Mouse (Mus musculus): Measurements from ENCODE around the gene Traf3. TPM values are rescaled to one million over a fixed set of nuclear protein-coding genes. Genes with fewer than 3 reads are reported as not detected.

Gene Traf3
- total RNA-seq, 2 experiments from 2014 or later, result 14.1 to 17.1 TPM

DNA sequence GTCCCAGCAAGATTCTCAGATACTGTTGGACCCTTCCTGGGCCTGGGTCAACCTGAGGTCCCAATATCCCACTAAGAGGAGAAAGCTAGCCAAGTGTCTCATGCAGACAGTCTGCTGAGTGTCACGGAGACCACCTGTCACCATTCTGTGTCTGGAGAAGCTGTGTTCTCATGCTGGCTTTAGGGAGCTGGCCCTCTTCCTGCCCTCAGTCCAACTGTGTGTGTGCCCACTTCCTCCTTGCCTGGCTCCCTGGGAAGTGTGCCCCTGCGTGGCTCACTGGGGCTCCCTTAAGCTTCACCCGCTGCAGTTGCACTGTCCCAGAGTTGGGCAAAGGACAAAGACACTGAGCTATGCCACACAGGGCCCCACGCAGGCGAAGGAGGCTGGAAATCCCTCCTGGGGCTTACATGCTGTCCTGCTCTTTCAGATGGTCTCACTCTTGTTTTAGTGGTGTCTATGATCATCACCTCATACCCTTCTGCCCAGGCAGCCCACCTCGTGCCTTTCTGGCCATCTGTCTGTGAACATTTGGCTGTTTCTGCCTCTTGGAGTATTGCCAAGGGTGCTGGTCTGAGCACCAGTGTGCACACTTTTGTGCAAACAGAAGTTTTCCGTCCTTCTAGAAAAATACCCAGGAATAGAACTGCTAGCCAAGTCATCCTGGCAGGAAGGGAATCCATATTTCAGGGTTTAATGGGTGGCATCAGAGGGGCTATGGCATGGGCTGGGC, 13.0 kb upstream of the Traf3 start:
- DNase-seq, result no peak
- intact Hi-C loops (cut with DNase I), result no loop called here

DNA sequence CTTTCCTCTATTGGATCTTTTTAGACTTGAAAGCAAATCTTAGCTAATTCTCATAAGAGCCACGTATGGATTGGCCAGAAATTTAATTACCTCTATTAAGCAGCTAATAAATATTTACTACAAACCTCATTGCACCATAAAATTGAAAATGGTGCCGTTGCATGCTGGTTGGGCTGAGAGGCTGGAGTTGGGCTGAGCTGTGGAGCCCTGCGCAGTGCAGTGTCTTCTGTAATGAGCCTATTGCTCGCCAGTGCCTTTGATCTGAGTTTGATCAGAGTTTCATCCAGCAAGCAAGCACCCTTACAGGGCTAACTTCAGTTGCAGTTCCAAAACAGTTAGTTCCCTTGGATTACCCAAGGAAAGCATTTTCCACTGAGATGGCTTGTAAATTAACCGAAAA, 12.2 kb upstream of the Traf3 start:
- intact Hi-C loops (cut with DNase I), result no loop called here
- DNase-seq, result no peak

DNA sequence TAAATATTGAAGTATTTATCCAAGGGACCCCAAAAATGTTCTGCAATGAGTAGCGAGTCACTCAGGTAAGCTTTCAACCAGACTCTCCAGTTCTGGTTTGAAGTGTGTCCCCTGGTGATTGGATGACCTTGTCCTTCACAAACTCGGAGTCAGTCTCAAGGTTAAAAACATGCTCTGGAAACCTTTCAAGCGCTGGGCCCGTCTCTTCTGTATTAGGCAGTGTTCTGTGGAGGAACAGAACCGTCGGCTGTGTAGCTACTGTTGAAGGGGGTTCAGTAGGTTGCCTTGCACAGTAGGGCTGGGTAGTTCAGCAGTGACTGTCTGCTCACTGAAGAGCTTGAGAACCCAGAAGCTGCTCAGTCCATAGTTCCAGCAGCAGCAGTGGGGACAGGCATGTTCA, 11.5 kb upstream of the Traf3 start:
- intact Hi-C loops (cut with DNase I), result no loop called here
- no peak for DNase-seq

DNA sequence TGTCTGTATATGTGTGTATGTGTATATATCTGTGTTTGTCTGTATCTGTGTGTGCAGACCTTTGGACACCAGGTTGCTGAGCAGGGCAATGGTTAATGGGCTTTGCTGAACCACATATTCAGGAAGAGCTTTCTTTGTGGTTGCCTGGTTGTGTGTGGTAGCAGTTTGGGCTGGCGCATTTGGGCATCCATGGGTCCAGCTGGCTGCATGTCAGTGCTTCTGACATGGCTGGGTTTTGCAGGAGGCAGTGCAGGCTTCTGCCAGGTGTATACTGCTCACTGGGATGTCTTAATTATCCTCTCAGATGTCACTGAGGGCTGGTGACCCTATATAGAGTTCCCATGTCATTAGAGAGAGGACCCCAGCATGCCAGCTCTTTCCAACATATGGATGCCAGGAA, 10.4 kb upstream of the Traf3 start:
- intact Hi-C loops (cut with DNase I), result no loop called here
- no peak for DNase-seq

DNA sequence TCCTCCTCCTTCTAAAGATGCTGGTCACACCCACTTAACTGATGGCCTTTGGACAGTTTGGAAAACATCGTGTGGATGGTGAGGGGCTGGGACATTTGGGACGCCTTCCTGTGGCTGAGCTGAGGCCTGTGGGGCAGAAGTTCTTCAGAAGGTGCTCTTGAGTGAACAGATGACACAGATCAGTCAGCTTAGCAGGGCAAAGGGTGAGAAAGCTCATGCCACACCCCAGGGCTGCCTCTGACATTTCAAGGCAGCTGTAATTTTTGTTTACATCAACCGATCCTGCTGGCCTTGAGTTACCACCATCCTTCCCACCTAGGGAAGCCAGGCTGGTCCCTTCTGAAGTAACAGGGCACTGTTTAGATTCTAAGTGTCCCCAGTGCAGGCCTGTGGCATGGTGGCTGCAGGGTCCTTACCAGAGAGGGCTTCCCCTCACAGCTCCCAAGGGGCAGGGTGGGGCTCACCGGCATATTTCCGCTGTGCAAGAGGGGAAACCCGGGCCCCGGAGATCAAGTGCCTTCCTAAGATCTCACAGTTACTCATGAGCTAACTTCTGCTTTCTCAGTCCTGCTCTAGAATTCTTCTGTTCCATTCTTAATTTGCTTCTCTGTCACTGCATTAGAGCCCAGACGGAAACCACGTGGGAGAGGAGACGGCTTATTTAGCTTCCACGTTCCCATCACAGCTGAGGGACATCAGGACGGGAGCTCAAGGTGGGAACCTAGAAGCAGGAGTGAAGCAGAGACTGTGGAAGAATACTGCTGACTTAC, 6.3 kb upstream of the Traf3 start:
- intact Hi-C loops (cut with DNase I), result loop anchor here (5.0 kb wide), 1 partner anchor 73 kb away; no protein-coding TSS in a partner anchor
- DNase-seq, result peak; percentile 40 to 46

DNA sequence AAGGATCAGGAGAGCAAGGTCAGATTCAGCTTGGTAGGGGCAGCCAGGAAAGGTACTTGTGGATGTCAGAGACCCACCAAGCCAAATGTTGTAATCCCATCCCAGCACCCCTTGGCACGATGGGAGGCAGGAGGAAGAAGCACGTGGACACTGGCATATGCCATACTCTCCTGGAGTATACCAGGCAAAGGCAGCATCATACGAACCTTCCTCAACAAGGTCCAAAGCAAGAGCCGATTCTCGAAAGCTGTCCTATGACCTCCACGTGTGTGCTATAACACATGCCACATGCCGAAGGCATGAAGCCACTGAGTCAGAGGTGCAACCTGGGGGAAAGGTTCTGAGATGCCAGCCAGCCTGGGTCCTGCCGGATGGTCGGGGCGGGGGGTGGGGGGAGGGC, 5.3 kb upstream of the Traf3 start:
- no peak for DNase-seq
- intact Hi-C loops (cut with DNase I), result loop anchor here (5.0 kb wide), 1 partner anchor 74 kb away; no protein-coding TSS in a partner anchor

DNA sequence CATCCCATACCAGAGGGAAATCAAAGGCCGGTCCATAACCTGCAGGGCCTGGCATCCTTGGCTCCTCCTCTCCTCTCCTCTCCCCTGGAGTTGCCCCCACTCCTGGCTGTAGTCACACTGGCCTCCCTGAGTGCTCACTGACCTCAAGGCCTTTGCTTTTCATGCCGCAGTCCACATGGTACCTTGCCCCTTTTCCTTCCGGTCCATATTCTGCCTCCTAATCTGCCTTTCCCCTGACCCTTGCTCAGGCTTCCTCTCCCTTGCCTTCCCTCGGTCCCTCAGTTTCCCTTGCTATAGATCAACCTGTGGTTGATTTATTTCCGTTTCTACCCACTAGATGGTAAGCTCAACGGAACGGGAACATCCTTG, 4.2 kb upstream of the Traf3 start:
- intact Hi-C loops (cut with DNase I), result loop anchor here (5.0 kb wide), 1 partner anchor 75 kb away; no protein-coding TSS in a partner anchor
- DNase-seq, result no peak

DNA sequence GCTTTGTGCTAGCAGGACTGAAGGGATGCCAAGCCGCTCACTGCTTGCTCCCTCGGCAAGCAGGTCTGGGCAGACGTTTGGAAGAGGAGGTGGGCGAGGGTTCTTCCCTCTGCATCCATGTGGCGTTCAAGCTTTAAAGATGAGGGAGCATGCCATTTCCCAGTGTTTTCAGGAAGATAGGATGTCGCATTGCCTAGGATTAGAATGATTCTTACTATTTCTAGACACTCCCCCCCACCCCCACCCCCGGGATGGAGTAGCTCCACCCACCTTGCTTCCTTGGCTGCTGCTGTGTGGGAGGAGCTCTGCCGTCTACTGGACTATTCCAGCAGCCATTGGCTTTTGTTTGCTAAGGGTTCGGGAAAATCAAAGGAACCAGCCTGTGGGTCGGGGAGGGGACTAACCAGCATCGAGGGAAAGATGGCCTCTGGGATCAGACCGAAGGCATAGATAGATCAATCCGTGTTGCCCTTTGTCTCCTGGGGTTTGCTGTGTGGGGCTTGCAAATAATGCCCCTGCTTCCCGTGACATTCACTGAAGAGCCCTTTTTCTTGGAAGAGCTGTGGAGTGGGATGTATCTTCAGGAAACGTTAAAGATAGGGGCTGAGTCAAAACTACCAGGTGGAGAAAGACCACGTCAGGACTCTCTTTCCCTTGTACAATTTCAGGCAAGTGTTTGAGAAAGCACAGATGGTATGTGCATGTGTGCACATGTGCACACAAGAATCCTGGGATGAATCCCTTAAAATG, 3.7 kb upstream of the Traf3 start:
- intact Hi-C loops (cut with DNase I), result loop anchor here (5.0 kb wide), 1 partner anchor 75 kb away; no protein-coding TSS in a partner anchor
- DNase-seq, result peak; percentile 33 to 65

DNA sequence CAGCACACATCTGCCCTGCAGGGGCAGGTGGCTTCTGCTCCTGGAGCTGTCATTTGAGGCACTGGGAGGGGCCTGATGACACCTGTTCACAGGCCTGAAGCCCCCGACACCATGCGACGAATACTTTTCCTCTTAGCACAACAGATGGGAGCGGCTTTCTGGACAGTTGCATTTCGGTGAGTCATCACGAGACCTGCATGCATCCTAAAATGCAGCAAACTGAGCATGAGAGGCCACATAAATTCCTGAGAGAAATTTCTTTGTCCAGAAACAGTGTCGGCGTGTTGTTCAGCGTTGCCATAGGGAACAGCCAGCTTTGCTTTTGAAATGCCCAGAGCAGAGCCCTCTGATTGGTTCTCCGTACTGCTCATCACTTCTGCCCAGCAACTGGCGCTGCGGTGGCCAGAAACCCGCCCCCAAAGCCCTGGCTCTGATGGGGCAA, 1.8 kb upstream of the Traf3 start:
- intact Hi-C loops (cut with DNase I), result loop anchor here (5.0 kb wide), 1 partner anchor 77 kb away; no protein-coding TSS in a partner anchor
- DNase-seq, result peak; percentile 93 to 94

DNA sequence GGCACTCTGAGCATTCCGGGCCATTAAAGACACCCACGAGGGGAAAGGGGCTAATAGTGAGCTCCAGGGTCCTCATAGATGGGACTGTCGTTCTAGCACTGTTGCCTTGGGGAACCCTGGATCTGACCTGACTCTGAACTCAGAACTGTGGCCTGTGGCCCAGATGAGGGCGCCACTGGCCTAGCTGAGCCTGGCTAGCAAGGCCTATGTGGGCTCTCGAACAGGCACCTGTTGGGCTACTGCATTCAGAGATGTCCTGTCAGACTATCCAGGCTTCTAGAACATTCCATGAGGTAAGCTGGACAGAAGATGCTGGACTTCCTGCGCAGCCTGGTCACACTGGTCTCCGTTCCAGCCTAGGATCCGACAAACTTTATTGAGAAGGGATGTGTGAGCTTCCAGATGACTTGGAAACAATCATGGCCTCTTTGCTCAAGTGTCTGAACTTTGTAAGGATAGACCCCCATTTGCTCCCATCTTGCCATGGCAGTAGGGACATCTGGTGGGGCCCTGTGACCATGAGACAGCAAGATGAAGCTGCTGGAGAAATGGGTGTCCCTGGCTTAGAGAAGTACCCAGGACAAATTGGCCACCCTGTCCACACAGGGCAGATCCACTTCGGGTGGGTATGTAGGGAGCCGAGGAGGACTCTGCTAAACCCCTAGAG, 891 bp upstream of the Traf3 start:
- intact Hi-C loops (cut with DNase I), result no loop called here
- peak; percentile 51 to 57 for DNase-seq

DNA sequence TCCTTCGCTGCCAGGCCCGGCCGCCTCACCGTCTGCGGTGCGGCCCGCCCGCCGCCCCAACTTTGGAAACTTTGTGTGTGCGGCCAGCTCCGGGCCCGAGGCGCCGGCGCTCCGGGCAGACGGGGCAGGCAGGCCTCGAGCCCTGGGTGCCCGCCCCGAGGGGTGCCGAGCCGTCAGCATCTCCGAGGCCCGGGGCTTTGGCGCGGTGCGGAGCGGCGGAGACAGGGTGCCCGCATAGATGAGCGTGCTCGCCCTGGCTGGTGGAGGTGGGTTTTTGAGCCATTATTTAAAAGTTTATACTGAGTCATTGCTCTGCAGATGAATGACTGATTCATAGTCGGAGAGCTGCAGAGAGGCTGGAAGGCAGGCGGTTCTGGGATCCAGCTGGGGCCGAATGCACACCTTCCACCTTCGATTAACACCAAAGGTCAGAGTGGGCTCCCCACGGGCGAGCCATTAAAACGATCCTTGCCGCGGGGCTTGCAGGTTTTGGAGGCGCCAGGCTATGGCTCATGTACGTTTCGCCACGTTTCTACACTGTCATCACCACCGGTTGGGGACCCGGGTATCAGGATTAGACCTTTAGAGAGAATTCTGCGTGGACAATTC, 615 bp downstream of the Traf3 start:
- peak; percentile 35 to 44 for DNase-seq
- intact Hi-C loops (cut with DNase I), result no loop called here

DNA sequence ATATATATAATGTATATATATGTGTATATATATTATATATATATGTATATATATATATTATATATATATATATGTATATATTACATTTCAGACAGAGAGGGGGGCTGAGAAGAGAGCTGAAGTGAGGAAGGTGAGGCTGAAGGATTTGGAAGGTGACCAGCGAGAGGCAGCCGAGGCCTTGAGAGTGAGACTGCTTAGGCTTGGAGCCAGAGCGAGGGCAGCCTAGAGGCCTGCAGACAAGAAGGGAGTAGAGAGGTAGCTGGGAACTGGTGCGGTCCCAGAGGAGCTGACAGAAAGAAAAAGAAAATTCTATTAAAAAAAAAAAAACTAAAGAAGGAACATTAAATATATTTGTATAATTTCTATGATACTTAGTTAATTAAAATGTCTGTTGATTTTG, 2.7 kb downstream of the Traf3 start:
- no peak for DNase-seq
- intact Hi-C loops (cut with DNase I), result no loop called here

DNA sequence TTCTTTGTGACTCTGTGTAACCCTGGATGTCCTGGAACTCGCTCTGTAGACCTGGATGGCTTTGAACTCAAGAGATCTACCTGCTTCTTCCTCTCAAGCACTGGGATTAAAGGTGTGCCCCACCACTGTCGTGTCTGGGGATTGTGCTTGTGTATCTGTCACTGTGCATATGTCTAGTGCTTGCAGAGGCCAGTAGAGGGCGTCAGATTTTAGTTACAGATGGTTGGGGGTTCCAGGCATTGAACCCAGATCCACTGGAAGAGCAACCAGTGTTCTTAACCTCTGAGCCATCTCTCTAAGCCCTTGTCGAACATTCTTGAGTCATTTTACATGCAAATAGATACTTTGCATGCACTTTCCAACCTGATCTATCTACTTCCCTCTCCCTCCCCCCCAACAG, 12.6 kb downstream of the Traf3 start:
- no peak for DNase-seq
- intact Hi-C loops (cut with DNase I), result no loop called here

DNA sequence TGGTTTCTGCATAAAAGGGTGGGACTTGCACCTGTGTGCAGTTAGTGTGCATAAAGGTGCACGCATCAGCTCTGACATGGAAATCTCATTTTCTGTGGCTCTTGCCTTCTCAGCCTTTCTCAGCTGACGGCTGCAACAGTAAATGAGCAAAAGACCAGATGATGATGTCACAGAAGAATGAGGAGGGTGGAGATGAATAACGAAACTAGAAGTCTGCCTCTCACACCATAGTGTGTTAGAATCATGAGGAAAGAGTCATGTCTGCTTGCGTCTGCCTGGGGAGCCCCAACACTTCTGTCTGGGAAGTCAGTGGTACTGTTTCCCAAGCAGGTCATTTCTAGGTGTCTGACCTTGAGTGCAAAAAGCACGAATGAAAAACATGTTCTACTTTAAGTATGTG, 15.7 kb downstream of the Traf3 start:
- intact Hi-C loops (cut with DNase I), result no loop called here
- no peak for DNase-seq

DNA sequence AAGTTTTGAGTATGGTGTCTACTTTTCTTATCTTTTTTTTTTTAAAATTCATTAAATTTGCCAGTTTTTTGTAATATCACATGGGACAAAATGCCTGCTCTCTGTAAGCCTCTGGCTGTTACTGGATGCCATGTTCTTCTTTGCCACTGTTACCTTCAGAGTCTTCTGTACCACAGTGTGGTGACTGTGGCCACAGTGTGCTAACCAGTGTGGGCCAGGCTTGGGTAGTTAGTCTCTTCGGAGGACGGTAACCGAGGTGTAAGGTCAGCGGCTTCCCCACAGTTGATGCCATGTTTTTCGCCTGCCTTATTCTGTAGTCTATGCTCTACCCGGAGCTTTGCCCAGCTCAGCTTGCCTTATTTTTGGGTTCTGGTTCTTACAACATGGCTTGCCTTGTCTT, 16.2 kb downstream of the Traf3 start:
- DNase-seq, result no peak
- intact Hi-C loops (cut with DNase I), result no loop called here

DNA sequence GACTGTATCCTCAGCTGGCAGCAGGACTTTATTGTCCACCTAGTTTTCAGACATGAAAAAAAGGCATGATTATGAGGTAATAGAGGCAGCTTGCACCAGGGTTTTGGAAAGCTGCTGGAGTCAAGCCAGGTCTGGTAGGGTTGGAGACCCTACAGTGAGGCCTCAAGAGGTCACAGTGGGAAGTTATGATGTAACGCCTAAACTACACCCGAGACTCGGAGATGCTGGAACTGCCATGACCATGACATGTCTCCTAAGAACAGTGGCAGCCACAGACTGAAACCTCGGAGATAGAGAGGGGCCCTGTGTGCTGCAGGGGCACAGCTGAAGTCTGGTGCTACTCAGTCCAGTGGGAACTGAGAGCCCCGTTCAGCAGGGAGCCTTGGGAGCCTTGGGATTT, 18.3 kb downstream of the Traf3 start, which contains the start of gene 4930595D18Rik:
TSS of gene 4930595D18Rik (minus strand) at position 16 of the 400 bp plus-strand sequence.
- intact Hi-C loops (cut with DNase I), result no loop called here

DNA sequence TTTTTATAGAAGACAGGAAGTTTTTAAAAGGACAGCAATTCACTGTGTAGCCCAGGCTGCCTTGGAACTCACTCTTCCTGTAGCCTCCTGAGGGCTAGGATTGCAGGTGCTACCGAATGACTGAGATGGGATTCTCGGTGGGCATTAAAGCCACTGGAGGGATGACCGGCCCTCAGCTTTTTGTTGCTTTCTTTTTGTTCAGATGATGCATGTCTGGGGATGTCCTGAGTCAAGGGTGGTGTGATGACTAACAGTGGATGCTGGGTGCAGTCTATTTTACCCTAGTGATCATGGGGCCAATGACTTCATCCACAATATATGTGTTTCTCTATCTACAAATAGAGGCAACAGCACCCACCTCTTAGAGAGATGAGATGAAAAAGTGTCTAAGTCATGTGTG, 20.8 kb downstream of the Traf3 start:
- intact Hi-C loops (cut with DNase I), result no loop called here
- DNase-seq, result no peak

More for the DNA sequence above, 18.3 kb downstream of the Traf3 start, which contains the start of gene 4930595D18Rik:
- DNase-seq, result no peak

DNA sequence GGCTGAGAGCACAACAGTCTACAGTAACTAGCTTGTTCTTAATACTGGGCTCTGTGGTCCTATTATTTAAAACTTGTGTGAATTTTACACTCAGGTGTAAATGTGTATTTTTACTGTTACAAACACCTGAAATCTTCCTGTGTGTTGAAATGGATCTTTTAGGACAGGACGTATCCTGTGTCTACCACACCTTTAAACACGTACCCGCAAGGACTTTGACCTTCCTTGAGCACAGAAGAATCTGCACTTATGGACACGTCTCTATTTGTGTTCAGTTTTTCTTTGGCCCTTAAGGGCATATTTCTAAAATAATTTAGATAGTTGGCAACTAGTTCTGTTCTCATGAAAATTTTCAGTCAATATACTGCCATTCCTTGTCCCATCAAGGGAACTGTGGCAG, 22.1 kb downstream of the Traf3 start:
- no peak for DNase-seq
- intact Hi-C loops (cut with DNase I), result no loop called here

DNA sequence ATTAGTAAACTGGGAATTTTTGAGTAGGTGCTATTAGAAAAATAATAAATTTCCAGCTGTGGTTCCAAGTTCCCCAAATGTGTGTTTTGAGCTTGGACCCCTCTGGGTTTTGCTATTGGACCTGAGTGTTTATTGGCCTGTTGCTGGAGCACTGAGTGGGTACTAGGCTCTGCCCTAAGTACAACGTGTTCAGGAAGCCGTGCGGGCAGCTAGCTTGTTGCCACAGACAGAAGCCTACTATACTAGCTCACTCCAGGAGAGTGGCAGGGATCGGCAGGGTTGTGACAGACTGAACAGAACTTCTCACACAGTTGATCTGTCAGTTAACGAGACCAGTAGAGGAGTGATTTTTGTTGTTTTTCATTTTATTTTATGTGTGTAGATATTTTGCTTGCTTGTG, 24.2 kb downstream of the Traf3 start:
- intact Hi-C loops (cut with DNase I), result no loop called here
- DNase-seq, result no peak

DNA sequence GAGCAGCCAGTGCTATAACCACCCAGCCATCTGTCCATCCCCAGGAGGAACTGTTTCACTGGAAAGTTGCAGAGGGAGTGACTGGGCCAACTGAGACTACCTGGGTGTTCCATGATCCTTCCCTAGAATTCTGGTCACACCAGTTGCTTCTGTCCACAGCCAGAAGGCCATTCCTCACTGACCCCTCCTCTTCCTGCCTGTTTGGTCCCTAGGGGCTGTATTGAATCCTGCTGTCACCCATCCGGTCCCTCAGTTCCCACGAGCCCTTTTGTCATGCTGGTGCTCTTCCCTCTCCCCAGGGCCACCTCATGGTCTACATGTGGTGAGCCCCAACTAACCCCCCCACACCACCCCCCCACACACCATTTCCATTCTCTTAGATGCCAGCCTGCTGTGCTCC, 24.7 kb downstream of the Traf3 start:
- DNase-seq, result peak; percentile 17 to 19
- intact Hi-C loops (cut with DNase I), result no loop called here
